Mouse (Mus musculus) kidney, adult 2 months (tissue): Measurements from ENCODE around the gene Zbtb8os.

Experiments used
- CTCF ChIP-seq: fragments of 200-500 bp; conservative IDR thresholded peaks from 2 replicates; pipeline ENCODE4 v1.5.1; 2011; ENCODE audit warnings: low read depth, mild to moderate bottlenecking, control low read depth, low read length, moderate library complexity, mixed read lengths; ENCODE audit not compliant: insufficient read depth, insufficient read length
- POLR2A ChIP-seq: fragments of 200-500 bp; IDR thresholded peaks from one replicate; pipeline ENCODE4 v1.6.1; 2011; ENCODE audit warnings: low read depth, low read length, control low read depth

GRCm38 (mm10) chr4:129399813-129400212 is 64.3 kb downstream of the Zbtb8os start:
- TF ChIP-seq POLR2A (no peak), CTCF (no peak)
